Mouse (Mus musculus) lung, postnatal 0 days (tissue): ENCODE data around the gene Clec4d. TPM values are rescaled to one million over a fixed set of nuclear protein-coding genes. Genes with fewer than 3 reads are reported as not detected.
"Not testable (repeated sequence)": the region's sequence is repeated elsewhere in the genome, so short reads cannot be mapped to it uniquely, and the experiment has no call there.

ENCODE experiments used
- ATAC-seq: fragments of 200-750 bp; cut with Nextera tagmentation; 2 replicates; pipeline ENCODE4 v1.8.0; 2017; ENCODE audit warnings: moderate library complexity
- DNase-seq: peaks from one replicate; pipeline ENCODE4 v3.0.0-alpha.2; 2016; ENCODE audit warnings: low spot score
- H3K27ac ChIP-seq: fragments of 300-500 bp; sonication (generic); 2 replicates; pipeline ENCODE4 v1.5.1; 2014; ENCODE audit warnings: antibody characterized with exemption, mild to moderate bottlenecking, low read length, mixed read lengths
- H3K27me3 ChIP-seq: fragments of 300-500 bp; sonication (generic); replicated peaks from 2 replicates; pipeline ENCODE4 v1.6.1; 2014; ENCODE audit warnings: low read length, mixed read lengths; ENCODE audit not compliant: insufficient read depth
- H3K36me3 ChIP-seq: fragments of 300-500 bp; sonication (generic); 2 replicates; pipeline ENCODE4 v1.6.1; 2014; ENCODE audit warnings: low read length, mixed read lengths; ENCODE audit not compliant: insufficient read depth
- H3K4me1 ChIP-seq: fragments of 300-500 bp; sonication (generic); 2 replicates; pipeline ENCODE4 v1.6.1; 2014; ENCODE audit warnings: antibody characterized with exemption, low read depth, low read length, mixed read lengths; ENCODE audit not compliant: insufficient read depth
- H3K4me2 ChIP-seq: fragments of 300-500 bp; sonication (generic); replicated peaks from 2 replicates; pipeline ENCODE4 v1.6.1; 2014; ENCODE audit warnings: low read depth, mild to moderate bottlenecking, low read length, moderate library complexity, mixed read lengths
- H3K4me3 ChIP-seq: fragments of 300-500 bp; sonication (generic); 2 replicates; pipeline ENCODE4 v1.5.1; 2014; ENCODE audit warnings: low read depth, low read length
- H3K9ac ChIP-seq: fragments of 300-500 bp; sonication (generic); replicated peaks from 2 replicates; pipeline ENCODE4 v1.6.1; 2014; ENCODE audit warnings: low read depth, mild to moderate bottlenecking
- H3K9me3 ChIP-seq: fragments of 300-500 bp; sonication (generic); 2 replicates; pipeline ENCODE4 v1.6.1; 2016; ENCODE audit warnings: low read length, mixed read lengths
- CTCF ChIP-seq: IDR thresholded peaks from 2 replicates; pipeline ENCODE4 v1.5.1; 2016; ENCODE audit warnings: antibody characterized with exemption, mild to moderate bottlenecking
- EP300 ChIP-seq: IDR thresholded peaks from 2 replicates; pipeline ENCODE4 v1.6.1; 2016; ENCODE audit warnings: antibody characterized with exemption, mild to moderate bottlenecking, control low read depth
- WGBS: fragments of 180-500 bp; shearing (Covaris S2); extraction: QIAGEN DNeasy Blood & Tissue Kit; methylation state at CpG from one replicate; pipeline ENCODE4 v1.1.7; 2014; 5-methylcytosine and 5-hydroxymethylcytosine counted together
- polyA plus RNA-seq: library from polyadenylated mRNA; unstranded; fragments of >200 nt; fragmentation: Nextera tagmentation; extraction: Ambion mirVana; gene quantifications from 2 replicates; pipeline ENCODE4 v1.2.1, GENCODE M21; 2015

Gene Clec4d
- polyA plus RNA-seq, 1 experiment from 2014 or later = 2.5 TPM

GRCm38 (mm10) chr6:123296687-123297086 lies 34.8 kb downstream of the Clec4d start:
- H3K4me3 ChIP-seq = no peak overlapping the region
- ATAC-seq (no peak), DNase-seq (no peak)
- H3K9ac ChIP-seq = no peak overlapping the region
- no peak overlapping the region for H3K4me2 ChIP-seq
- H3K36me3 ChIP-seq = no peaks in the 10 kb centered on the region
- H3K27me3 ChIP-seq = no peaks in the 10 kb centered on the region
- 39% methylated on average over 1 of the region's 1 CpGs for WGBS
- no peaks in the 10 kb centered on the region for H3K4me1 ChIP-seq
- H3K9me3 ChIP-seq = no peaks in the 10 kb centered on the region
- no peak overlapping the region for H3K27ac ChIP-seq
- no peak for TF ChIP-seq EP300
- TF ChIP-seq CTCF = no peak

DNA sequence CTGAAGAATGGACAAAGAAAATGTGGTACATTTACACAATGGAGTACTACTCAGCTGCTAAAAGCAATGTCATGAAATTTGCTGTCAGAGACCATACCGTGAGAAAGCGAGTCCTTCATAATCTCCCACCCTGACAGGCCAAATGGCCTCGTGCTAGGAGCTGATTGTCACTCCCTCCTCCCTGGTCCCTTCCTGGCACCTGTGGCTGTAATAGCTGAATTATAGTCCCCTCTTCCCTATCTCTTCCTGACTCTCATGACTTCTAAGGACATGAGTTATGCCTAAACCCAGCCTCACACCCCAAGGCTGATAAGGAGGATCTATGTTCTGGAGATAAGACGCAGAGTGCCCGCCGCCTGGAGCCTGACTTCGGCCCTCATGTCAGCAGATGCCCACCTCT lies 44.4 kb downstream of the Clec4d start:
- H3K4me3 ChIP-seq, H3K4me2 ChIP-seq, DNase-seq, H3K4me1 ChIP-seq, H3K36me3 ChIP-seq, ATAC-seq, H3K27ac ChIP-seq, H3K9me3 ChIP-seq, H3K9ac ChIP-seq, H3K27me3 ChIP-seq: not testable (repeated sequence)
- WGBS = 75% methylated on average over 7 of the region's 7 CpGs

DNA sequence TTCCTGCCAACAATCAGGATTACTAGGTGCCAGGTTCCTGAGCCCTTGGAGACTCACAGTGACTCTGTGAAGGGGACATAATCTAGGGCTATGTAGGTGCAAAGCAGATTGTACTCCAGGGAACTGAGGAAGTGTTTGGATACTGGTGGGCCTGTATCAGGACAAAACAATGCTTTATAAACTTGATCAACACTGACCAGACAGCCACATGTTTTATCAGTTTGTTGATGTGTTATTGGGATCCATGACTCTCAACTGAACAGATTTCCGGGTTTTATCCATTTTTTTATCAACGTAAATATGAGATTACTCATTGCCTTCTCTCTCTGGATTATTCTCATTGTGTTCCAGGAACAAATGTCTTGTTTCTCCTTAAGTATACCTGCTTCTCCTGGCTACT lies 46.1 kb downstream of the Clec4d start, which contains the start of gene Vmn2r19:
TSS of gene Vmn2r19 (plus strand) at position 301 of the 400 bp plus-strand sequence.
- Histone ChIP-seq H3K4me1 (no peaks in the 10 kb centered on the region), H3K27me3 (no peaks in the 10 kb centered on the region), H3K4me2 (no peak within 1 kb of the TSS), H3K36me3 (no peaks in the 10 kb centered on the region), H3K9me3 (no peaks in the 10 kb centered on the region), H3K27ac (no peak within 1 kb of the TSS), H3K9ac (no peak within 1 kb of the TSS), H3K4me3 (no peak within 1 kb of the TSS)
- TF ChIP-seq EP300 (no peak), CTCF (no peak)
- DNase-seq = no peak
- ATAC-seq = no peak
- WGBS = 83% methylated on average over 2 of the region's 2 CpGs

Other genes with a start within 250 kb of the Clec4d start
- gene Clec4b1, start 212.1 kb upstream of the Clec4d start, polyA plus RNA-seq = 1.9 and 2.3 TPM in 2 replicates
- gene Clec4a2, start 155.7 kb upstream of the Clec4d start, polyA plus RNA-seq = 10.2 and 11.2 TPM in 2 replicates
- gene Clec4b2, start 89.2 kb upstream of the Clec4d start, polyA plus RNA-seq = not detected in 2 replicates
- gene Clec4n, start 32.3 kb upstream of the Clec4d start, polyA plus RNA-seq = 28.0 and 31.1 TPM in 2 replicates
- gene Clec4e, start 27.8 kb downstream of the Clec4d start, polyA plus RNA-seq = 1.1 and 4.7 TPM in 2 replicates
- gene Vmn2r19, start 46.2 kb downstream of the Clec4d start, polyA plus RNA-seq = not detected in 2 replicates
- not detected in 2 replicates for gene Vmn2r20, start 156.0 kb downstream of the Clec4d start, polyA plus RNA-seq